Mouse (Mus musculus): Measurements from ENCODE around the gene Gm28047. TPM values are rescaled to one million over a fixed set of nuclear protein-coding genes. Genes with fewer than 3 reads are reported as not detected.
"Not testable (repeated sequence)": the region's sequence is repeated elsewhere in the genome, so short reads cannot be mapped to it uniquely, and the experiment has no call there.

Gm28047 gene
- polyA plus RNA-seq, 1 experiment from 2014 or later = not detected

DNA sequence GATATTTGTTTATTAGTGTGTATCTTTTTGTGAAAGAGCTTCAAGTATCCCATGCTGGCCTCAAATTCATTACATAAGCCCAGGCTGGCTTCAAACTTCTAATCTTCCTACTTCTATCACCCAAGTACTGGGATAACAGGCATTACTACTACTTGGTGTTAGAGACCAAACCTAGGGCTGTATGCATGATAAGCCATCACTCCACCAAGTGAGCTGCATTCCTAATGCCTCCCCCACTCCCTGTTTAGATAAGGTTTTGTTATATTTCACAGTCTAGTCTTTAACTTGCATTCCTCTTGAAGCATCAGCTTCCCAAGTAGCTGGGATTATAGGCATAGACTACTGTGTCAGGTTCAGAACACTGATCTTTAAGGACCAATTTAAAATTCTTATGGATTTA is 10.6 kb downstream of the Gm28047 start:
- no peak for ATAC-seq (replicated peaks)
- Histone ChIP-seq H3K4me2 (no peak overlapping the region), H3K27ac (no peak overlapping the region)

GRCm38 (mm10) chr15:102612966-102613365 is 11.9 kb downstream of the Gm28047 start:
- H3K36me3 ChIP-seq (replicated peaks) = no peaks in the 10 kb centered on the region
- H3K4me2 ChIP-seq = no peak overlapping the region
- ATAC-seq (replicated peaks) = no peak
- no peaks in the 10 kb centered on the region for H3K9me3 ChIP-seq
- H3K27me3 ChIP-seq (replicated peaks) = no peaks in the 10 kb centered on the region
- H3K4me1 ChIP-seq = no peaks in the 10 kb centered on the region
- no peak overlapping the region for H3K27ac ChIP-seq
- H3K9ac ChIP-seq = no peak overlapping the region
- H3K4me3 ChIP-seq = no peak overlapping the region

More for the DNA sequence above, 10.6 kb downstream of the Gm28047 start:
- Histone ChIP-seq H3K9ac (no peak overlapping the region), H3K9me3 (no peaks in the 10 kb centered on the region), H3K4me1 (no peaks in the 10 kb centered on the region), H3K4me3 (no peak overlapping the region), H3K27me3 (replicated peaks) (no peaks in the 10 kb centered on the region), H3K36me3 (replicated peaks) (no peaks in the 10 kb centered on the region)

GRCm38 (mm10) chr15:102608586-102608985 is 16.3 kb downstream of the Gm28047 start:
- H3K4me2 ChIP-seq; H3K27ac ChIP-seq; H3K4me1 ChIP-seq; H3K9me3 ChIP-seq; H3K9ac ChIP-seq; ATAC-seq (replicated peaks); H3K4me3 ChIP-seq; H3K36me3 ChIP-seq (replicated peaks); H3K27me3 ChIP-seq (replicated peaks): not testable (repeated sequence)
- 84% methylated on average over 1 of the region's 1 CpGs for WGBS

DNA sequence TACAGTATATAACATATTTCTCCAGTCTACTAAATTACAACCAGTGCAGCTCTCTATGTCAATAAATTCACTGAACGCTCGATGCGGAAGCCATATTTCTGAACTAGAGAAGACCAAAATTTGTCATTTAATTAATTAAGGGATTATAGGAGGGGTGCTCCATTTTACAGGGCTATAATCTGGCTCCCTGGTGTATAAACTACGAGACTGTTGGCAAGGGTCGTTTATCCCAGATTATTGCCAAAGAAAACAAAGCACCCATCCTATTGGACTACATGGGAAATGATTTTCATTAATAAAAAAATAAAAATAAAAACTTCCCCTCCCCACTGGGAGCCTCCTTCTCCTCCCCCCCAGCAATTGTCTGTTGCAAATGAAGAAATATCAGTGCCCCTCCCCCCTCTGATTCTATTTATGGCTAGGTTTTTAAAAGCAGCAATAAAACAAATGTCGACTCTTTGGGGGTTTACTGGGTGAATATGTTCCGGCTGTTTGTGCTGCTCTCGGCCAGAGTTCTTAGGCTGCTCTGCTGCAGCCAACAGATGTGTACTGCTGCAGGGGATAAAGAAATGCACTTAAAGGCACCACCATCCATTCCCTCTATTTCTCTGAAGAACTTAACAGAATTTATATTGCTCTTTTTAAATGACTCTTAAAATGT is 30.7 kb downstream of the Gm28047 start:
- 0 out of 2 replicates have a peak overlapping the region, but pooled peaks have one; percentile 20 for H3K27ac ChIP-seq
- no peaks in the 10 kb centered on the region for H3K27me3 ChIP-seq (replicated peaks)
- H3K4me1 ChIP-seq = peaks cover 5% of the 10 kb centered on the region
- H3K9me3 ChIP-seq = no peaks in the 10 kb centered on the region
- no peak overlapping the region for H3K9ac ChIP-seq
- ATAC-seq (replicated peaks) = no peak
- 36% methylated on average over 8 of the region's 8 CpGs for WGBS
- peak overlapping the region; percentile 24; the same call in 1 of the 2 replicates for H3K4me2 ChIP-seq
- H3K36me3 ChIP-seq (replicated peaks) = no peaks in the 10 kb centered on the region
- H3K4me3 ChIP-seq = no peak overlapping the region

DNA sequence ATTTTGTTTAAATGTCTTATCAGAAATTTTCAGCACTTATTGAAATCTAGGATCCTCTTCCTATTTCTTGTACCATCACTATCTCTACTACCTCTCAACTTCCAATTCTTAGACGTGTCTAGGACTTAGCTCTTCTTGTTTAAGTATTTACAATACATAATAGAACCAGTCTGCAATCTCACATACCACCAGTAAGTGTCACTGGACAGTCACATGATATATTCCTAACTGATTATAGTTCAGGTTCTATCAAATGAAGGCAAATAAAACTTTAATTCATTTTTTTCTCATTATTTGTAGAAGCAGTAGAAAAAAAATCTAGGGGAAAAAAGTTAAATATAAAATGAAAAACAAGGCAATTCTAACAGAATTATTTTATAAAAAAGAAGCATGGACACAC is 32.2 kb downstream of the Gm28047 start:
- Histone ChIP-seq H3K4me3 (no peak overlapping the region), H3K9me3 (no peaks in the 10 kb centered on the region), H3K27ac (no peak overlapping the region), H3K4me1 (peaks cover 5% of the 10 kb centered on the region), H3K36me3 (replicated peaks) (no peaks in the 10 kb centered on the region), H3K4me2 (no peak overlapping the region), H3K9ac (no peak overlapping the region), H3K27me3 (replicated peaks) (no peaks in the 10 kb centered on the region)
- whole genome bisulfite sequencing = 42% methylated on average over 1 of the region's 1 CpGs
- no peak for ATAC-seq (replicated peaks)

DNA sequence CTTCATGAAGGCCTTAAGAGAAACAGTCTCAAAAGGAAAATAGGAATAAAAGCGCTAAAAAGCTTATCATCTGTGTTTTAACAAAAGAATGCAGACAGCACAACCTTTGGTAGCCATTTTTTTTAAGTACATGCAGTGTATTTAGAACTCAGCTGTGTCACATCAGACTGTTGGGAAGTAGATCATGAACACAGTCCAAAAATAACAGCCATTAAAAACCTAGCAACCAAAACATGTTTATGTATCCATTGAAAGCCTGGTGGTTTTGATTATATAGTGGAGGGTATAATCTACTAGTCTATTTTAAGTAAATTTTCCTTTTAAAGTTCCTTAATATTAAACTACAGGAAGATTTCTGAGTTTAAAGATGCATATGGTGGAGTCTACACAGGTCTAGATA is 34.3 kb downstream of the Gm28047 start:
- no peak for ATAC-seq (replicated peaks)
- H3K4me3 ChIP-seq = no peak overlapping the region
- H3K4me2 ChIP-seq = no peak overlapping the region
- H3K27ac ChIP-seq = no peak overlapping the region
- H3K27me3 ChIP-seq (replicated peaks) = no peaks in the 10 kb centered on the region
- peaks cover 8% of the 10 kb centered on the region for H3K4me1 ChIP-seq
- 90% methylated on average over 1 of the region's 1 CpGs for WGBS
- no peak overlapping the region for H3K9ac ChIP-seq
- no peaks in the 10 kb centered on the region for H3K36me3 ChIP-seq (replicated peaks)
- no peaks in the 10 kb centered on the region for H3K9me3 ChIP-seq

DNA sequence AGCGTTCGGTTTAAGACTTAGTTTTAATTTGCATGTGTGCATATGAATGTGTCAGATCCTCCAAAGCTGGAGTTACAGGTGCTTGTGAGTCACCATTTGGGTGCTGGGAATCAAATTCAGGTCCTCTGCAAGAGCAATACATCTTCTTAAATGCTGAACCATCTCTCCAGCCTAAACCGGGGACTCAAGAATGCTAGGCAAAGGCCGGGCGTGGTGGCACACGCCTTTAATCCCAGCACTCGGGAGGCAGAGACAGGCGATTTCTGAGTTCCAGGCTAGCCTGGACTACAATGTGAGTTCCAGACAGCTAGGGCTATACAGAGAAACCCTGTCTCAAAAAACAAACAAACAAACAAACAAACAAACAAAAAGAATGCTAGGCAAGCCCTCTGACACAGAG is 35.0 kb downstream of the Gm28047 start:
- Histone ChIP-seq H3K9ac (no peak overlapping the region), H3K4me3 (no peak overlapping the region), H3K27me3 (replicated peaks) (no peaks in the 10 kb centered on the region), H3K36me3 (replicated peaks) (no peaks in the 10 kb centered on the region), H3K4me2 (no peak overlapping the region), H3K27ac (no peak overlapping the region), H3K9me3 (no peaks in the 10 kb centered on the region), H3K4me1 (peaks cover 13% of the 10 kb centered on the region)
- ATAC-seq (replicated peaks) = no peak
- 95% methylated on average over 8 of the region's 8 CpGs for WGBS

DNA sequence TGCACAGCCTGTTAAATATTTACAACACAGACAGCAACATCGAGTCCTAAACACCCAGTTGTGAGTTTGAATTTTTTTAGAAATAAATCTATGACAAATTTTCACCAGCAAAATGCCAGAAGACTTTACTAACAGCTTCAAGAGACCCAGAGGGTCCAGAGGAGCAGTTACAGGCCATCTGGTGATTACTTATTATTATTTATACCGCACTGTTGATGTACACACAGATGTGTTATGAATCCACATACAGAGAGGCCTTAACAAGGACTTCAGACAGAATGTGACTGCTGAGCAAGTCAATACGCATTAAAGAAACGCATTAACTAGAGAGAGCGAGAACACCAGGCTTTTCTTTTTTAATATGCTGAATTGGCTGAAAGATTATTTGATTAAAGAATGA is 39.4 kb downstream of the Gm28047 start:
- H3K9me3 ChIP-seq = no peaks in the 10 kb centered on the region
- H3K4me1 ChIP-seq = peaks cover 16% of the 10 kb centered on the region
- WGBS = 39% methylated on average over 5 of the region's 5 CpGs
- no peaks in the 10 kb centered on the region for H3K27me3 ChIP-seq (replicated peaks)
- H3K9ac ChIP-seq = no peak overlapping the region
- H3K4me3 ChIP-seq = no peak overlapping the region
- ATAC-seq (replicated peaks) = no peak
- no peaks in the 10 kb centered on the region for H3K36me3 ChIP-seq (replicated peaks)
- no peak overlapping the region for H3K4me2 ChIP-seq
- H3K27ac ChIP-seq = peak overlapping the region; percentile 69

- Histone ChIP-seq H3K27me3 (replicated peaks) (no peaks in the 10 kb centered on the region), H3K4me2 (peak overlapping the region; percentile 21), H3K27ac (peak overlapping the region; percentile 81), H3K36me3 (replicated peaks) (no peaks in the 10 kb centered on the region), H3K4me1 (peaks cover 16% of the 10 kb centered on the region), H3K9ac (no peak overlapping the region), H3K4me3 (no peak overlapping the region), H3K9me3 (no peaks in the 10 kb centered on the region)
- WGBS = 21% methylated on average over 8 of the region's 8 CpGs
- peak; percentile 80 for ATAC-seq (replicated peaks)
Observed at GRCm38 (mm10) chr15:102583708-102584383, 41.0 kb downstream of the Gm28047 start.

GRCm38 (mm10) chr15:102581205-102581604 is 43.7 kb downstream of the Gm28047 start:
- WGBS = 68% methylated on average over 1 of the region's 1 CpGs
- H3K36me3 ChIP-seq (replicated peaks) = no peaks in the 10 kb centered on the region
- no peak overlapping the region for H3K4me2 ChIP-seq
- no peak overlapping the region for H3K27ac ChIP-seq
- peaks cover 16% of the 10 kb centered on the region for H3K4me1 ChIP-seq
- H3K9me3 ChIP-seq = no peaks in the 10 kb centered on the region
- no peaks in the 10 kb centered on the region for H3K27me3 ChIP-seq (replicated peaks)
- no peak for ATAC-seq (replicated peaks)
- no peak overlapping the region for H3K4me3 ChIP-seq
- H3K9ac ChIP-seq = no peak overlapping the region

- Histone ChIP-seq H3K27me3 (replicated peaks) (no peaks in the 10 kb centered on the region), H3K9ac (no peak overlapping the region), H3K9me3 (no peaks in the 10 kb centered on the region), H3K27ac (no peak overlapping the region), H3K4me3 (no peak overlapping the region), H3K36me3 (replicated peaks) (no peaks in the 10 kb centered on the region), H3K4me1 (no peaks in the 10 kb centered on the region), H3K4me2 (no peak overlapping the region)
- 90% methylated on average over 2 of the region's 2 CpGs for WGBS
- no peak for ATAC-seq (replicated peaks)
Observed at GRCm38 (mm10) chr15:102578351-102578750, 46.5 kb downstream of the Gm28047 start.

- Histone ChIP-seq H3K4me1 (no peaks in the 10 kb centered on the region), H3K9ac (no peak overlapping the region), H3K27me3 (replicated peaks) (no peaks in the 10 kb centered on the region), H3K4me3 (no peak overlapping the region), H3K4me2 (no peak overlapping the region), H3K9me3 (no peaks in the 10 kb centered on the region), H3K36me3 (replicated peaks) (no peaks in the 10 kb centered on the region), H3K27ac (no peak overlapping the region)
- 58% methylated on average over 1 of the region's 1 CpGs for whole genome bisulfite sequencing
- no peak for ATAC-seq (replicated peaks)
Observed at GRCm38 (mm10) chr15:102576972-102577371, 47.9 kb downstream of the Gm28047 start.

GRCm38 (mm10) chr15:102572081-102572480 is 52.8 kb downstream of the Gm28047 start:
- H3K4me2 ChIP-seq = no peak overlapping the region
- ATAC-seq (replicated peaks) = no peak
- no peak overlapping the region for H3K4me3 ChIP-seq
- no peaks in the 10 kb centered on the region for H3K36me3 ChIP-seq (replicated peaks)
- H3K9ac ChIP-seq = no peak overlapping the region
- H3K9me3 ChIP-seq = no peaks in the 10 kb centered on the region
- no peaks in the 10 kb centered on the region for H3K4me1 ChIP-seq
- WGBS = 83% methylated on average over 3 of the region's 3 CpGs
- no peak overlapping the region for H3K27ac ChIP-seq
- no peaks in the 10 kb centered on the region for H3K27me3 ChIP-seq (replicated peaks)
